Mouse (Mus musculus) c-Kit-positive CD71-positive TER-119-negative erythroid progenitor cells, embryonic 14.5 days (primary cell): ENCODE results near the gene Etnk2.
"Not testable (repeated sequence)": the region's sequence is repeated elsewhere in the genome, so short reads cannot be mapped to it uniquely, and the experiment has no call there.

Experiments used
- DNase-seq: peaks from one replicate; pipeline ENCODE4 v3.0.0-alpha.2; 2013; ENCODE audit warnings: low read depth

Gene Etnk2

GRCm38 (mm10) chr1:133363276-133364021, at the start of gene Etnk2:
Etnk2 (plus strand) TSS chr1:133363572.
- peak; percentile 33 for DNase-seq

- DNase-seq, result peak; percentile 19
These were observed 49.0 kb upstream of the Etnk2 start for GRCm38 (mm10) chr1:133314364-133314763.

- DNase-seq, result no peak
These were observed 47.6 kb upstream of the Etnk2 start for GRCm38 (mm10) chr1:133315775-133316174.

GRCm38 (mm10) chr1:133316577-133316976, 46.8 kb upstream of the Etnk2 start:
- no peak for DNase-seq

- no peak for DNase-seq
These were observed 46.2 kb upstream of the Etnk2 start for GRCm38 (mm10) chr1:133317149-133317548.

GRCm38 (mm10) chr1:133321267-133321925, 42.0 kb upstream of the Etnk2 start, which contains the start of gene Kiss1:
Kiss1 (plus strand) TSS chr1:133321875.
- no peak for DNase-seq

GRCm38 (mm10) chr1:133323333-133323732, 40.0 kb upstream of the Etnk2 start:
- no peak for DNase-seq

- no peak for DNase-seq
These were observed 37.4 kb upstream of the Etnk2 start for GRCm38 (mm10) chr1:133325951-133326350.

- DNase-seq, result no peak
These were observed 36.3 kb upstream of the Etnk2 start for GRCm38 (mm10) chr1:133327094-133327493.

- DNase-seq, result no peak
These were observed 35.0 kb upstream of the Etnk2 start for GRCm38 (mm10) chr1:133328299-133328795.

- no peak for DNase-seq
These were observed 34.3 kb upstream of the Etnk2 start for GRCm38 (mm10) chr1:133328896-133329637.

- no peak for DNase-seq
These were observed 33.8 kb upstream of the Etnk2 start for GRCm38 (mm10) chr1:133329638-133329964.

- DNase-seq, result no peak
These were observed 32.2 kb upstream of the Etnk2 start for GRCm38 (mm10) chr1:133331142-133331541.

GRCm38 (mm10) chr1:133332656-133333430, 30.5 kb upstream of the Etnk2 start:
- DNase-seq, result no peak

GRCm38 (mm10) chr1:133333937-133334336, 29.4 kb upstream of the Etnk2 start:
- DNase-seq, result no peak

- DNase-seq, result not testable (repeated sequence)
These were observed 23.0 kb upstream of the Etnk2 start for GRCm38 (mm10) chr1:133340403-133340802.

- no peak for DNase-seq
These were observed 19.0 kb upstream of the Etnk2 start for GRCm38 (mm10) chr1:133344357-133344756.

GRCm38 (mm10) chr1:133346531-133346930, 16.8 kb upstream of the Etnk2 start:
- DNase-seq, result no peak

GRCm38 (mm10) chr1:133347226-133347625, 16.1 kb upstream of the Etnk2 start:
- no peak for DNase-seq

- no peak for DNase-seq
These were observed 15.5 kb upstream of the Etnk2 start for GRCm38 (mm10) chr1:133347693-133348520.

GRCm38 (mm10) chr1:133350210-133350609, 13.2 kb upstream of the Etnk2 start, which contains the start of gene Ren1:
Ren1 (plus strand) TSS chr1:133350510.
- DNase-seq, result no peak
